Mouse (Mus musculus) midbrain, postnatal 0 days (tissue): ENCODE measurements around the gene Zdhhc14. TPM values are rescaled to one million over a fixed set of nuclear protein-coding genes. Genes with fewer than 3 reads are reported as not detected.
A peak's percentile ranks its signal among the peaks of the same experiment; 100 is the strongest.

ENCODE experiments used
- ATAC-seq: fragments of 200-750 bp; cut with Nextera tagmentation; 2 replicates; pipeline ENCODE4 v1.8.0; 2017; ENCODE audit warnings: moderate number of reproducible peaks, mild to moderate bottlenecking, moderate TSS enrichment, moderate library complexity; ENCODE audit not compliant: low FRiP score
- DNase-seq: peaks from one replicate; pipeline ENCODE4 v3.0.0-alpha.2; 2015; ENCODE audit warnings: low spot score
- H3K27ac ChIP-seq: fragments of 300-500 bp; sonication (generic); 2 replicates; pipeline ENCODE4 v1.5.1; 2014; ENCODE audit warnings: low read depth, mild to moderate bottlenecking, low read length, mixed read lengths
- H3K27me3 ChIP-seq: fragments of 300-500 bp; sonication (generic); 2 replicates; pipeline ENCODE4 v1.6.1; 2014; ENCODE audit warnings: low read length, control low read depth, mixed read lengths; ENCODE audit not compliant: insufficient read depth
- H3K36me3 ChIP-seq: fragments of 300-500 bp; sonication (generic); 2 replicates; pipeline ENCODE4 v1.6.1; 2014; ENCODE audit warnings: low read length, control low read depth, mixed read lengths; ENCODE audit not compliant: insufficient read depth
- H3K4me1 ChIP-seq: fragments of 300-500 bp; sonication (generic); 2 replicates; pipeline ENCODE4 v1.6.1; 2014; ENCODE audit warnings: mild to moderate bottlenecking, control low read depth, antibody characterized with exemption, low read length, mixed read lengths; ENCODE audit not compliant: insufficient read depth
- H3K4me2 ChIP-seq: fragments of 300-500 bp; sonication (generic); 2 replicates; pipeline ENCODE4 v1.6.1; 2014; ENCODE audit warnings: low read depth, mild to moderate bottlenecking, low read length, mixed read lengths; ENCODE audit not compliant: poor library complexity, severe bottlenecking
- H3K4me3 ChIP-seq: fragments of 300-500 bp; sonication (generic); 2 replicates; pipeline ENCODE4 v1.5.1; 2014; ENCODE audit warnings: low read depth, mild to moderate bottlenecking, low read length, moderate library complexity
- H3K9ac ChIP-seq: fragments of 300-500 bp; sonication (generic); replicated peaks from 2 replicates; pipeline ENCODE4 v1.6.1; 2014; ENCODE audit warnings: mild to moderate bottlenecking, low read length, moderate library complexity, mixed read lengths; ENCODE audit not compliant: poor library complexity, severe bottlenecking
- H3K9me3 ChIP-seq: fragments of 300-500 bp; sonication (generic); 2 replicates; pipeline ENCODE4 v1.6.1; 2016; ENCODE audit warnings: low read length, control low read depth
- CTCF ChIP-seq: IDR thresholded peaks from 2 replicates; pipeline ENCODE4 v1.5.1; 2016; ENCODE audit warnings: antibody characterized with exemption, mild to moderate bottlenecking
- WGBS: fragments of 180-500 bp; shearing (Covaris S2); extraction: QIAGEN DNeasy Blood & Tissue Kit; methylation state at CpG from one replicate; pipeline ENCODE4 v1.1.7; 2014; 5-methylcytosine and 5-hydroxymethylcytosine counted together
- polyA plus RNA-seq: library from polyadenylated mRNA; unstranded; fragments of >200 nt; fragmentation: Nextera tagmentation; extraction: Ambion mirVana; gene quantifications from 2 replicates; pipeline ENCODE4 v1.2.1, GENCODE M21; 2015
- total RNA-seq: library from RNA; depleted of rRNA; stranded (reverse); fragments of >200 nt; gene quantifications from 2 replicates; pipeline ENCODE4 v1.2.3, GENCODE M21; 2014

Zdhhc14 gene
- total and polyA plus RNA-seq, 2 experiments from 2014 or later, result 9.6 to 18.3 TPM

DNA sequence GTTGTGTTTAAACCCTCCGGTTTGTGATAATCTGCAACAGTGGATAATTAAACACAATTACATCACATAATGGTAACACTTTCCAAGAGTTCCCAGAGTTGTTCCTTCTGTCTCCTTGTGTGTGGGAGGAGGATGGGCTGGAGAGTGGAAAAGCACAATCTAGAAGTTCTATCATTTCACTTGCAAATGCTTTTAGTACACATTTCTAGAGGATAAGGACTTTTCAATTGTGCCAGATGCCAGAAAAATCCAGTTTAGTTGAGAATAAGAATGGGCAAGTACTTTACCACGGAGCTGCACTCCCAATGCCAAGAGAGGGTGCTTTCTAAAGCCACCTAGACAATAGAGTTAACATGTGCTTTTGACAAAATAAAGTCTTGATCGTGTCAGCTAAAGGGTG lies 2.0 kb upstream of the Zdhhc14 start:
- Histone ChIP-seq H3K27me3 (no peaks in the 10 kb centered on the region), H3K36me3 (no peaks in the 10 kb centered on the region), H3K4me1 (peaks cover 12% of the 10 kb centered on the region), H3K27ac (peak overlapping the region; percentile 93; the same call in 1 of the 2 replicates), H3K9me3 (no peaks in the 10 kb centered on the region), H3K9ac (no peak overlapping the region), H3K4me3 (no peak overlapping the region), H3K4me2 (no peak overlapping the region; the same call in 1 of the 2 replicates)
- 59% methylated on average over 3 of the region's 3 CpGs for WGBS
- DNase-seq, result no peak
- ATAC-seq, result no peak
- TF ChIP-seq CTCF, result no peak

- Histone ChIP-seq H3K4me1 (peaks cover 17% of the 10 kb centered on the region), H3K9ac (peak overlapping the region; percentile 74), H3K4me3 (peak overlapping the region; percentile 87), H3K36me3 (no peaks in the 10 kb centered on the region), H3K4me2 (peak overlapping the region; percentile 96), H3K27ac (peak overlapping the region; percentile 93), H3K9me3 (no peaks in the 10 kb centered on the region), H3K27me3 (no peaks in the 10 kb centered on the region)
- ATAC-seq, result peak; percentile 86
- peak; percentile 98 for DNase-seq
- WGBS, result under 1% methylated on average over 29 of the region's 29 CpGs
- TF ChIP-seq CTCF, result peak; percentile 17; the same call in 1 of the 2 replicates
Measured at GRCm38 (mm10) chr17:5491031-5491800, 1.1 kb upstream of the Zdhhc14 start.

GRCm38 (mm10) chr17:5492746-5493160 lies 396 bp downstream of the Zdhhc14 start:
- Histone ChIP-seq H3K9ac (peak overlapping the region; percentile 74), H3K36me3 (no peaks in the 10 kb centered on the region), H3K4me1 (peaks cover 17% of the 10 kb centered on the region), H3K27me3 (no peaks in the 10 kb centered on the region), H3K9me3 (no peaks in the 10 kb centered on the region), H3K4me3 (peak overlapping the region; percentile 87), H3K27ac (peak overlapping the region; percentile 93), H3K4me2 (peak overlapping the region; percentile 96)
- no peak for TF ChIP-seq CTCF
- WGBS, result 0% methylated on average over 48 of the region's 48 CpGs
- ATAC-seq (peak; percentile 56), DNase-seq (peak; percentile 62)

DNA sequence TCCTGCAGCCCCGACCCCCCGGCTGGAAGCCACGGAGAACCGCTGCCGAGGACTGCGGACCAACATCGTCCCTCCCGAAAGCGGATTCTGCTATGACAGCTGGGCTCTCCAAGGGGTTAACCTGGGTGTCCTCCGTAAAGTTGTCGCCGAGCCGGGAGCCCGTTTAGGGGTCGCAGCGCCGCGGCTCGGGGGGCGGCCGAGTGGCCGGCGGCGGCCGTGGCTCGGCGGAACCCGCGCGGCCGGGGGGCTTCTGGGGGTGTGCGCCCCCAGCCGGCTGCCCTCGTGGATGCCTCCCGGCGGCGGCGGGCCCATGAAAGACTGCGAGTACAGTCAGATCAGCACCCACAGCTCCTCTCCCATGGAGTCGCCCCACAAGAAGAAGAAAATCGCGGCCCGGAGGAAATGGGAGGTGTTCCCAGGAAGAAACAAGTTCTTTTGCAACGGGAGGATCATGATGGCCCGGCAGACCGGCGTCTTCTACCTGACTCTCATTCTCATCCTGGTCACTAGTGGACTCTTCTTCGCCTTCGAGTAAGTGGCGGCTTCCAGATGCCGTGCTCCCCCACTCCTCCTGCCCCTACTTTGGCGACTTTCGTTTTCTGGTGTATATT lies 909 bp downstream of the Zdhhc14 start:
- Histone ChIP-seq H3K4me3 (peak overlapping the region; percentile 87), H3K4me2 (peak overlapping the region; percentile 96), H3K36me3 (no peaks in the 10 kb centered on the region), H3K4me1 (peaks cover 17% of the 10 kb centered on the region), H3K9me3 (no peaks in the 10 kb centered on the region), H3K27me3 (no peaks in the 10 kb centered on the region), H3K9ac (peak overlapping the region; percentile 74), H3K27ac (peak overlapping the region; percentile 93)
- 2% methylated on average over 52 of the region's 53 CpGs for WGBS
- ATAC-seq (no peak), DNase-seq (no peak)
- TF ChIP-seq CTCF, result no peak

DNA sequence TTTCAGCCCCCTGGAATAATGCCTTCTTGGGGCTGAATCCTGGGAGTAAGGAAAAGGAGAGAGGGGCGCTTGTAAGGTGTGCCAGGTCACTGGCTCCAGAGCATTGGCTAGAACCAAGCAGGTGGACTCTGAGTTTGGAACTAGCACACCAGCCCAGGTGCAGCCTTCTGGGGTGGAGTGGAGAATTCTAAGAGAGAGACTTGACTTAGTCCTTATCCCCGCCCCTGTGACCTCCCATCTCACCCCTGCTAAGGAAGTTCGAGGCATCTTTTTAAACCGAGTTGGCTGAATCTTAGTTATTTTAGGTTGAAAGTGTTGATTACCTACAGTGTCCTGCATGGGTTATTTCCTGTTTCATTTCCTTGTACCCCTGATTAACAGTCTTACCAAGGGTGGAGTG lies 1.5 kb downstream of the Zdhhc14 start:
- Histone ChIP-seq H3K9me3 (no peaks in the 10 kb centered on the region), H3K4me3 (peak overlapping the region; percentile 87), H3K4me2 (peak overlapping the region; percentile 96), H3K9ac (peak overlapping the region; percentile 74), H3K4me1 (peaks cover 17% of the 10 kb centered on the region), H3K27me3 (no peaks in the 10 kb centered on the region), H3K36me3 (no peaks in the 10 kb centered on the region), H3K27ac (no peak overlapping the region)
- no peak for DNase-seq
- no peak for TF ChIP-seq CTCF
- no peak for ATAC-seq
- WGBS, result 18% methylated on average over 4 of the region's 4 CpGs

GRCm38 (mm10) chr17:5494832-5495231 lies 2.5 kb downstream of the Zdhhc14 start:
- Histone ChIP-seq H3K4me1 (peaks cover 17% of the 10 kb centered on the region), H3K4me3 (peak overlapping the region; percentile 87), H3K27me3 (no peaks in the 10 kb centered on the region), H3K27ac (no peak overlapping the region), H3K9ac (peak overlapping the region; percentile 44; the same call in 1 of the 2 replicates), H3K36me3 (no peaks in the 10 kb centered on the region), H3K9me3 (no peaks in the 10 kb centered on the region), H3K4me2 (peak overlapping the region; percentile 96)
- WGBS, result 81% methylated on average over 7 of the region's 7 CpGs
- ATAC-seq (no peak), DNase-seq (no peak)
- TF ChIP-seq CTCF, result no peak
